Mouse (Mus musculus): ENCODE measurements at regions not wholly inside any gene's neighbourhood (a gene's known extent, or its start where the extent isn't known, plus 50 kb on each side); places are given as distances from the start of the nearest gene placed in this dataset.

GRCm38 (mm10) chr14:53910871-53911270, 343.0 kb downstream of the Dad1 start:
- no peaks in the 10 kb centered on the region for H3K9me3 ChIP-seq (ENCODE audit: low read length)

GRCm38 (mm10) chr14:53904578-53904977, 349.3 kb downstream of the Dad1 start:
- no peak overlapping the region for H3K9ac ChIP-seq (replicated peaks; ENCODE audit: low read depth)
- WGBS = 47% methylated on average over 3 of the region's 3 CpGs
- H3K27me3 ChIP-seq (replicated peaks; ENCODE audit: insufficient read depth, low read length) = no peaks in the 10 kb centered on the region
- no peaks in the 10 kb centered on the region for H3K4me1 ChIP-seq (ENCODE audit: insufficient read depth, low read depth, low read length)
- no peak overlapping the region for H3K4me3 ChIP-seq (ENCODE audit: low read depth, low read length)
- H3K27ac ChIP-seq (ENCODE audit: low read length) = no peak overlapping the region
- DNase-seq (ENCODE audit: low spot score) (no peak), ATAC-seq (no peak)
- no peak overlapping the region for H3K4me2 ChIP-seq (replicated peaks; ENCODE audit: low read depth, low read length)
- no peaks in the 10 kb centered on the region for H3K36me3 ChIP-seq (ENCODE audit: insufficient read depth, low read length)
- no peaks in the 10 kb centered on the region for H3K9me3 ChIP-seq (ENCODE audit: low read length)
- TF ChIP-seq EP300 (IDR thresholded peaks at IDR 0.05) (no peak), CTCF (IDR thresholded peaks at IDR 0.05) (no peak)

More at GRCm38 (mm10) chr14:53910871-53911270, 343.0 kb downstream of the Dad1 start:
- H3K9ac ChIP-seq (replicated peaks; ENCODE audit: low read depth) = no peak overlapping the region
- DNase-seq (ENCODE audit: low spot score) = no peak
- H3K4me3 ChIP-seq (ENCODE audit: low read depth, low read length) = no peak overlapping the region
- no peak overlapping the region for H3K27ac ChIP-seq (ENCODE audit: low read length)
- H3K36me3 ChIP-seq (ENCODE audit: insufficient read depth, low read length) = no peaks in the 10 kb centered on the region
- no peak overlapping the region for H3K4me2 ChIP-seq (replicated peaks; ENCODE audit: low read depth, low read length)
- no peaks in the 10 kb centered on the region for H3K4me1 ChIP-seq (ENCODE audit: insufficient read depth, low read depth, low read length)
- 35% methylated on average over 1 of the region's 1 CpGs for WGBS
- ATAC-seq = no peak
- no peaks in the 10 kb centered on the region for H3K27me3 ChIP-seq (replicated peaks; ENCODE audit: insufficient read depth, low read length)
- TF ChIP-seq EP300 (IDR thresholded peaks at IDR 0.05) (no peak), CTCF (IDR thresholded peaks at IDR 0.05) (no peak)

DNA sequence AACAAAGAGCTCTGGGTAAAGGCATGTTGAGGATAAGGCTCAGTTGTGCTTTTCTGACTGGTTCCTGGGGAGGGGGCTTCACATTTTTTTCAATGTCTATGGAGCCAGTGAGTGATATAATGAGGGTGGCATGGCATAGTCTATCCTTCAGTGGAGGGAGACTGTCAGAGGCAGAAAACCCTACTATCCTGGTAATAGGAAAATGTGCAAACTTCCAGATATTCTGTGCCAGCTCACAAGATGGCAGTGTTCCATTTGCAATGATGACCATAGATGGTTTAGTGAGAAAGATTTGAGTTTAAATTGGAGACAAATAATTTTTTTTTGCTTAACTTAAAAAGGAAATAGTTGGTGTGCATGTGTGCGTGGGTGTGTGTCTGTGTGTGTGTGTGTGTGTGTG, 352.8 kb downstream of the Dad1 start:
- DNase-seq (ENCODE audit: low spot score) = no peak
- ATAC-seq = no peak
- Histone ChIP-seq H3K4me3 (ENCODE audit: low read depth, low read length) (no peak overlapping the region), H3K4me1 (ENCODE audit: insufficient read depth, low read depth, low read length) (no peaks in the 10 kb centered on the region), H3K36me3 (ENCODE audit: insufficient read depth, low read length) (no peaks in the 10 kb centered on the region), H3K9ac (replicated peaks; ENCODE audit: low read depth) (no peak overlapping the region), H3K27me3 (replicated peaks; ENCODE audit: insufficient read depth, low read length) (no peaks in the 10 kb centered on the region), H3K27ac (ENCODE audit: low read length) (no peak overlapping the region), H3K4me2 (replicated peaks; ENCODE audit: low read depth, low read length) (no peak overlapping the region), H3K9me3 (ENCODE audit: low read length) (no peaks in the 10 kb centered on the region)
- 43% methylated on average over 1 of the region's 1 CpGs for WGBS
- TF ChIP-seq EP300 (IDR thresholded peaks at IDR 0.05) (no peak), CTCF (IDR thresholded peaks at IDR 0.05) (no peak)

- 5% methylated on average over 3 of the region's 3 CpGs for WGBS
- Histone ChIP-seq H3K4me1 (ENCODE audit: insufficient read depth, low read depth, low read length) (no peaks in the 10 kb centered on the region), H3K36me3 (ENCODE audit: insufficient read depth, low read length) (no peaks in the 10 kb centered on the region), H3K4me2 (replicated peaks; ENCODE audit: low read depth, low read length) (no peak overlapping the region), H3K27ac (ENCODE audit: low read length) (no peak overlapping the region), H3K4me3 (ENCODE audit: low read depth, low read length) (no peak overlapping the region), H3K9me3 (ENCODE audit: low read length) (no peaks in the 10 kb centered on the region), H3K9ac (replicated peaks; ENCODE audit: low read depth) (no peak overlapping the region), H3K27me3 (replicated peaks; ENCODE audit: insufficient read depth, low read length) (no peaks in the 10 kb centered on the region)
- DNase-seq (ENCODE audit: low spot score) (peak; percentile 41), ATAC-seq (no peak)
- no peak for TF ChIP-seq EP300 (IDR thresholded peaks at IDR 0.05)
- TF ChIP-seq CTCF (IDR thresholded peaks at IDR 0.05) = peak; percentile 48
These were observed 372.6 kb downstream of the Dad1 start for GRCm38 (mm10) chr14:53881304-53881703.

- no peak overlapping the region for H3K9ac ChIP-seq (replicated peaks; ENCODE audit: low read depth)
- H3K27me3 ChIP-seq (replicated peaks; ENCODE audit: insufficient read depth, low read length) = no peaks in the 10 kb centered on the region
- no peak for TF ChIP-seq CTCF (IDR thresholded peaks at IDR 0.05)
- TF ChIP-seq EP300 (IDR thresholded peaks at IDR 0.05) = no peak
- H3K4me1 ChIP-seq (ENCODE audit: insufficient read depth, low read depth, low read length) = no peaks in the 10 kb centered on the region
- H3K36me3 ChIP-seq (ENCODE audit: insufficient read depth, low read length) = no peaks in the 10 kb centered on the region
- H3K4me2 ChIP-seq (replicated peaks; ENCODE audit: low read depth, low read length) = no peak overlapping the region
- ATAC-seq (no peak), DNase-seq (ENCODE audit: low spot score) (no peak)
- H3K27ac ChIP-seq (ENCODE audit: low read length) = no peak overlapping the region
- no peaks in the 10 kb centered on the region for H3K9me3 ChIP-seq (ENCODE audit: low read length)
- no peak overlapping the region for H3K4me3 ChIP-seq (ENCODE audit: low read depth, low read length)
- WGBS = 61% methylated on average over 7 of the region's 7 CpGs
These were observed 377.3 kb downstream of the Dad1 start for GRCm38 (mm10) chr14:53876581-53876980.

DNA sequence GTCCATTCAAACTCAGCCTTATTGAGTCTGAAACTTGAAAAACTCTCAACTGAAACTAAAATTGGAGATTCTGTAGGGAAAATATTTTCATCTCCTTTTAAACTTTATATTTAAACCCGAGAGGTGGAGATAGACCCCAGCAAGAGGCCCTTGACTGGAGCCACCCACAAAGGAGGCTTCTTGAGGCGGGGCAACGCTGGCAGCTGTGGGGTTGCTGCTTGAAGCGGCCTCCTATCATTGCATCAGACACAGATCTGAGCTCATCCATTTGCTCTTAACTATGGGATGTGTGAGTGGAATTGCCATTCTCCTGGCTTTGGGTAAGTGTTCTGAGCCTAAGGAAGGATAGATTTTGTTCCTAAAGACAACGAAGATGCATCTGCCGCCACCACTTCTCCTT, 378.2 kb downstream of the Dad1 start:
- no peak for DNase-seq (ENCODE audit: low spot score)
- no peak overlapping the region for H3K4me2 ChIP-seq (replicated peaks; ENCODE audit: low read depth, low read length)
- no peak overlapping the region for H3K9ac ChIP-seq (replicated peaks; ENCODE audit: low read depth)
- no peak for TF ChIP-seq CTCF (IDR thresholded peaks at IDR 0.05)
- no peak for TF ChIP-seq EP300 (IDR thresholded peaks at IDR 0.05)
- no peaks in the 10 kb centered on the region for H3K4me1 ChIP-seq (ENCODE audit: insufficient read depth, low read depth, low read length)
- H3K27me3 ChIP-seq (replicated peaks; ENCODE audit: insufficient read depth, low read length) = no peaks in the 10 kb centered on the region
- no peaks in the 10 kb centered on the region for H3K9me3 ChIP-seq (ENCODE audit: low read length)
- ATAC-seq = no peak
- no peak overlapping the region for H3K27ac ChIP-seq (ENCODE audit: low read length)
- 57% methylated on average over 6 of the region's 6 CpGs for WGBS
- no peaks in the 10 kb centered on the region for H3K36me3 ChIP-seq (ENCODE audit: insufficient read depth, low read length)
- no peak overlapping the region for H3K4me3 ChIP-seq (ENCODE audit: low read depth, low read length)

GRCm38 (mm10) chr14:53847049-53847448, 406.9 kb downstream of the Dad1 start:
- 71% methylated on average over 7 of the region's 7 CpGs for WGBS
- H3K36me3 ChIP-seq (ENCODE audit: insufficient read depth, low read length) = no peaks in the 10 kb centered on the region
- H3K4me1 ChIP-seq (ENCODE audit: insufficient read depth, low read depth, low read length) = no peaks in the 10 kb centered on the region
- ATAC-seq = no peak
- no peaks in the 10 kb centered on the region for H3K9me3 ChIP-seq (ENCODE audit: low read length)
- H3K27ac ChIP-seq (ENCODE audit: low read length) = no peak overlapping the region
- H3K9ac ChIP-seq (replicated peaks; ENCODE audit: low read depth) = no peak overlapping the region
- no peaks in the 10 kb centered on the region for H3K27me3 ChIP-seq (replicated peaks; ENCODE audit: insufficient read depth, low read length)
- no peak for TF ChIP-seq CTCF (IDR thresholded peaks at IDR 0.05)
- no peak for TF ChIP-seq EP300 (IDR thresholded peaks at IDR 0.05)
- no peak overlapping the region for H3K4me3 ChIP-seq (ENCODE audit: low read depth, low read length)
- no peak overlapping the region for H3K4me2 ChIP-seq (replicated peaks; ENCODE audit: low read depth, low read length)
- DNase-seq (ENCODE audit: low spot score) = no peak

Measured in lung, postnatal 0 days (tissue).